Mouse (Mus musculus): ENCODE measurements at regions not wholly inside any gene's neighbourhood (a gene's known extent, or its start where the extent isn't known, plus 50 kb on each side); places are given as distances from the start of the nearest gene placed in this dataset.
A peak's percentile ranks its signal among the peaks of the same experiment; 100 is the strongest.
"Not testable (repeated sequence)": the region's sequence is repeated elsewhere in the genome, so short reads cannot be mapped to it uniquely, and the experiment has no call there.

- Histone ChIP-seq H3K9me3 (replicated peaks; ENCODE audit: control insufficient read depth, low read length) (no peaks in the 10 kb centered on the region), H3K27me3 (ENCODE audit: control insufficient read depth, insufficient read depth, low read length) (no peaks in the 10 kb centered on the region), H3K36me3 (replicated peaks; ENCODE audit: control insufficient read depth, insufficient read depth, low read depth, low read length) (no peaks in the 10 kb centered on the region), H3K4me2 (ENCODE audit: low read depth, low read length) (no peak overlapping the region), H3K4me3 (ENCODE audit: low read depth, low read length) (no peak overlapping the region), H3K27ac (replicated peaks; ENCODE audit: low read depth, low read length) (no peak overlapping the region), H3K4me1 (ENCODE audit: control insufficient read depth, insufficient read depth, low read length) (no peaks in the 10 kb centered on the region), H3K9ac (replicated peaks; ENCODE audit: low read length) (no peak overlapping the region)
- WGBS = 85% methylated on average over 9 of the region's 9 CpGs
- ATAC-seq (replicated peaks; ENCODE audit: insufficient number of reproducible peaks, low FRiP score, low TSS enrichment, low read depth) = no peak
- no peak for DNase-seq (ENCODE audit: low spot score)
These were observed 93.9 kb upstream of the Tgm3 start for GRCm38 (mm10) chr2:129918141-129918790.

- Histone ChIP-seq H3K9me3 (replicated peaks; ENCODE audit: control insufficient read depth, low read length) (no peaks in the 10 kb centered on the region), H3K36me3 (replicated peaks; ENCODE audit: control insufficient read depth, insufficient read depth, low read depth, low read length) (no peaks in the 10 kb centered on the region), H3K27ac (replicated peaks; ENCODE audit: low read depth, low read length) (no peak overlapping the region), H3K4me3 (ENCODE audit: low read depth, low read length) (no peak overlapping the region), H3K27me3 (ENCODE audit: control insufficient read depth, insufficient read depth, low read length) (no peaks in the 10 kb centered on the region), H3K4me1 (ENCODE audit: control insufficient read depth, insufficient read depth, low read length) (no peaks in the 10 kb centered on the region), H3K9ac (replicated peaks; ENCODE audit: low read length) (no peak overlapping the region), H3K4me2 (ENCODE audit: low read depth, low read length) (no peak overlapping the region)
- DNase-seq (ENCODE audit: low spot score) = no peak
- no peak for ATAC-seq (replicated peaks; ENCODE audit: insufficient number of reproducible peaks, low FRiP score, low TSS enrichment, low read depth)
- WGBS = 94% methylated on average over 4 of the region's 4 CpGs
These were observed 92.6 kb upstream of the Tgm3 start for GRCm38 (mm10) chr2:129919551-129919950.

- no peaks in the 10 kb centered on the region for H3K9me3 ChIP-seq (replicated peaks; ENCODE audit: control insufficient read depth, low read length)
These were observed 84.9 kb upstream of the Tgm3 start for GRCm38 (mm10) chr2:129927218-129927617.

GRCm38 (mm10) chr2:129933578-129933977 lies 78.6 kb upstream of the Tgm3 start:
- no peaks in the 10 kb centered on the region for H3K4me1 ChIP-seq (ENCODE audit: control insufficient read depth, insufficient read depth, low read length)
- WGBS = 94% methylated on average over 1 of the region's 1 CpGs
- no peak overlapping the region for H3K4me3 ChIP-seq (ENCODE audit: low read depth, low read length)
- no peak overlapping the region for H3K9ac ChIP-seq (replicated peaks; ENCODE audit: low read length)
- no peaks in the 10 kb centered on the region for H3K27me3 ChIP-seq (ENCODE audit: control insufficient read depth, insufficient read depth, low read length)
- DNase-seq (ENCODE audit: low spot score) = no peak
- no peaks in the 10 kb centered on the region for H3K9me3 ChIP-seq (replicated peaks; ENCODE audit: control insufficient read depth, low read length)
- no peak overlapping the region for H3K4me2 ChIP-seq (ENCODE audit: low read depth, low read length)
- H3K36me3 ChIP-seq (replicated peaks; ENCODE audit: control insufficient read depth, insufficient read depth, low read depth, low read length) = no peaks in the 10 kb centered on the region
- no peak overlapping the region for H3K27ac ChIP-seq (replicated peaks; ENCODE audit: low read depth, low read length)
- ATAC-seq (replicated peaks; ENCODE audit: insufficient number of reproducible peaks, low FRiP score, low TSS enrichment, low read depth) = no peak

More at GRCm38 (mm10) chr2:129927218-129927617, 84.9 kb upstream of the Tgm3 start:
- ATAC-seq (replicated peaks; ENCODE audit: insufficient number of reproducible peaks, low FRiP score, low TSS enrichment, low read depth) (no peak), DNase-seq (ENCODE audit: low spot score) (no peak)
- Histone ChIP-seq H3K4me3 (ENCODE audit: low read depth, low read length) (no peak overlapping the region), H3K9ac (replicated peaks; ENCODE audit: low read length) (no peak overlapping the region), H3K4me2 (ENCODE audit: low read depth, low read length) (no peak overlapping the region), H3K4me1 (ENCODE audit: control insufficient read depth, insufficient read depth, low read length) (no peaks in the 10 kb centered on the region), H3K27ac (replicated peaks; ENCODE audit: low read depth, low read length) (no peak overlapping the region), H3K36me3 (replicated peaks; ENCODE audit: control insufficient read depth, insufficient read depth, low read depth, low read length) (no peaks in the 10 kb centered on the region), H3K27me3 (ENCODE audit: control insufficient read depth, insufficient read depth, low read length) (no peaks in the 10 kb centered on the region)
- 85% methylated on average over 2 of the region's 2 CpGs for WGBS

GRCm38 (mm10) chr2:129942824-129943223 lies 69.3 kb upstream of the Tgm3 start:
- Histone ChIP-seq H3K9me3 (replicated peaks; ENCODE audit: control insufficient read depth, low read length) (no peaks in the 10 kb centered on the region), H3K4me2 (ENCODE audit: low read depth, low read length) (no peak overlapping the region), H3K27ac (replicated peaks; ENCODE audit: low read depth, low read length) (no peak overlapping the region), H3K4me3 (ENCODE audit: low read depth, low read length) (no peak overlapping the region), H3K9ac (replicated peaks; ENCODE audit: low read length) (no peak overlapping the region), H3K27me3 (ENCODE audit: control insufficient read depth, insufficient read depth, low read length) (no peaks in the 10 kb centered on the region), H3K4me1 (ENCODE audit: control insufficient read depth, insufficient read depth, low read length) (no peaks in the 10 kb centered on the region), H3K36me3 (replicated peaks; ENCODE audit: control insufficient read depth, insufficient read depth, low read depth, low read length) (no peaks in the 10 kb centered on the region)
- ATAC-seq (replicated peaks; ENCODE audit: insufficient number of reproducible peaks, low FRiP score, low TSS enrichment, low read depth) (no peak), DNase-seq (ENCODE audit: low spot score) (no peak)
- WGBS = 85% methylated on average over 4 of the region's 4 CpGs

GRCm38 (mm10) chr2:129947847-129948553 lies 64.1 kb upstream of the Tgm3 start:
- H3K27ac ChIP-seq (replicated peaks; ENCODE audit: low read depth, low read length) = no peak overlapping the region

GRCm38 (mm10) chr2:129949786-129950185 lies 62.4 kb upstream of the Tgm3 start:
- H3K9me3 ChIP-seq (replicated peaks; ENCODE audit: control insufficient read depth, low read length); ATAC-seq (replicated peaks; ENCODE audit: insufficient number of reproducible peaks, low FRiP score, low TSS enrichment, low read depth); H3K9ac ChIP-seq (replicated peaks; ENCODE audit: low read length); DNase-seq (ENCODE audit: low spot score); H3K27ac ChIP-seq (replicated peaks; ENCODE audit: low read depth, low read length); H3K36me3 ChIP-seq (replicated peaks; ENCODE audit: control insufficient read depth, insufficient read depth, low read depth, low read length); H3K4me2 ChIP-seq (ENCODE audit: low read depth, low read length); H3K27me3 ChIP-seq (ENCODE audit: control insufficient read depth, insufficient read depth, low read length); H3K4me1 ChIP-seq (ENCODE audit: control insufficient read depth, insufficient read depth, low read length); H3K4me3 ChIP-seq (ENCODE audit: low read depth, low read length): not testable (repeated sequence)
- WGBS = 86% methylated on average over 6 of the region's 6 CpGs

More at GRCm38 (mm10) chr2:129947847-129948553, 64.1 kb upstream of the Tgm3 start:
- Histone ChIP-seq H3K27me3 (ENCODE audit: control insufficient read depth, insufficient read depth, low read length) (no peaks in the 10 kb centered on the region), H3K4me1 (ENCODE audit: control insufficient read depth, insufficient read depth, low read length) (no peaks in the 10 kb centered on the region), H3K9ac (replicated peaks; ENCODE audit: low read length) (peak overlapping the region; percentile 14), H3K4me2 (ENCODE audit: low read depth, low read length) (peak overlapping the region; percentile 7; the same call in 1 of the 2 replicates), H3K36me3 (replicated peaks; ENCODE audit: control insufficient read depth, insufficient read depth, low read depth, low read length) (no peaks in the 10 kb centered on the region), H3K9me3 (replicated peaks; ENCODE audit: control insufficient read depth, low read length) (no peaks in the 10 kb centered on the region), H3K4me3 (ENCODE audit: low read depth, low read length) (no peak overlapping the region)
- DNase-seq (ENCODE audit: low spot score) (peak; percentile 17), ATAC-seq (replicated peaks; ENCODE audit: insufficient number of reproducible peaks, low FRiP score, low TSS enrichment, low read depth) (no peak)
- 41% methylated on average over 20 of the region's 20 CpGs for WGBS

- Histone ChIP-seq H3K27ac (replicated peaks; ENCODE audit: low read depth, low read length) (no peak overlapping the region), H3K27me3 (ENCODE audit: control insufficient read depth, insufficient read depth, low read length) (no peaks in the 10 kb centered on the region), H3K9me3 (replicated peaks; ENCODE audit: control insufficient read depth, low read length) (no peaks in the 10 kb centered on the region), H3K36me3 (replicated peaks; ENCODE audit: control insufficient read depth, insufficient read depth, low read depth, low read length) (no peaks in the 10 kb centered on the region), H3K4me1 (ENCODE audit: control insufficient read depth, insufficient read depth, low read length) (no peaks in the 10 kb centered on the region), H3K4me2 (ENCODE audit: low read depth, low read length) (no peak overlapping the region), H3K4me3 (ENCODE audit: low read depth, low read length) (no peak overlapping the region), H3K9ac (replicated peaks; ENCODE audit: low read length) (no peak overlapping the region)
- ATAC-seq (replicated peaks; ENCODE audit: insufficient number of reproducible peaks, low FRiP score, low TSS enrichment, low read depth) (no peak), DNase-seq (ENCODE audit: low spot score) (no peak)
- 90% methylated on average over 4 of the region's 4 CpGs for WGBS
These were observed 59.7 kb upstream of the Tgm3 start for GRCm38 (mm10) chr2:129952486-129952885.
